Comparison of ENCODE assay signal across 9 mouse cellular contexts in the genomic region with DNA sequence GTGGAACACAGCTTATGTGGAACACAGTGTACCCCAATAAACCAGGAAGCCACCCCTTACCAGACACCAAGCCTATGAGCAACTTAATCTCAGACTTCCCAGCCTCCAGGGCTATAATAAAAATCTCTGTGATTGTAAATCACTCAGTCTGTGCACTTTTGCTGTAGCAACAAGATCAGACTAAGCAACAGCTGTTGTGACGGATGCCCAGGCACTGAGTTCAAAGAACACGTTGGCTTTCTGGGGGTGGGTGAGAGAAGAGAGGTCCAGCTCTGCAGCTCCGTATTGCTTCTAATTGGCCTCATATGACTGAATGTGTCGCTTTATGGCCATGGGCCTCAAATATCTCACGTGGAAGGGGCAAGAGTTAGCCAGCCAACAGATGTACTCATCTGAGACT. TPM values are rescaled to one million over a fixed set of nuclear protein-coding genes. Genes with fewer than 3 reads are reported as not detected.
"Had no signal": no experiment of that assay in that cellular context is flagged by ENCODE, and none has a peak within 500 bp of the region (broad histone marks: within the 10 kb centered on the region; RNA-seq: fewer than 3 reads in every experiment).

No protein-coding gene starts in this region.

- H3K36me3 ChIP-seq: limb, embryonic 12.5 days had no signal

- H3K27me3 ChIP-seq: limb, embryonic 12.5 days; midbrain, embryonic 15.5 days had no signal

- H3K4me3 ChIP-seq: limb, embryonic 12.5 days; midbrain, embryonic 15.5 days had no signal

- DNase-seq: kidney, adult 18-20 months; kidney, postnatal 14 days; right cerebral cortex, adult 18-20 months; right cerebral cortex, postnatal 25 days had no signal

- H3K9ac ChIP-seq: limb, embryonic 12.5 days; liver, embryonic 14.5 days; midbrain, embryonic 15.5 days had no signal

- H3K4me2 ChIP-seq: limb, embryonic 12.5 days; midbrain, embryonic 15.5 days had no signal

- H3K27ac ChIP-seq: limb, embryonic 12.5 days; liver, embryonic 14.5 days; midbrain, embryonic 15.5 days; stomach, postnatal 0 days had no signal

- H3K9me3 ChIP-seq: limb, embryonic 12.5 days; midbrain, embryonic 15.5 days had no signal

- ATAC-seq: midbrain, embryonic 15.5 days had no signal

RNA-seq across cellular contexts. Expression of gene C530008M17Rik, which starts 12.2 kb away (rescaled TPM):
- total RNA-seq: monocyte, adult 5-6 weeks had no signal
